Mouse (Mus musculus): ENCODE measurements at regions not wholly inside any gene's neighbourhood (a gene's known extent, or its start where the extent isn't known, plus 50 kb on each side); places are given as distances from the start of the nearest gene placed in this dataset.

DNA sequence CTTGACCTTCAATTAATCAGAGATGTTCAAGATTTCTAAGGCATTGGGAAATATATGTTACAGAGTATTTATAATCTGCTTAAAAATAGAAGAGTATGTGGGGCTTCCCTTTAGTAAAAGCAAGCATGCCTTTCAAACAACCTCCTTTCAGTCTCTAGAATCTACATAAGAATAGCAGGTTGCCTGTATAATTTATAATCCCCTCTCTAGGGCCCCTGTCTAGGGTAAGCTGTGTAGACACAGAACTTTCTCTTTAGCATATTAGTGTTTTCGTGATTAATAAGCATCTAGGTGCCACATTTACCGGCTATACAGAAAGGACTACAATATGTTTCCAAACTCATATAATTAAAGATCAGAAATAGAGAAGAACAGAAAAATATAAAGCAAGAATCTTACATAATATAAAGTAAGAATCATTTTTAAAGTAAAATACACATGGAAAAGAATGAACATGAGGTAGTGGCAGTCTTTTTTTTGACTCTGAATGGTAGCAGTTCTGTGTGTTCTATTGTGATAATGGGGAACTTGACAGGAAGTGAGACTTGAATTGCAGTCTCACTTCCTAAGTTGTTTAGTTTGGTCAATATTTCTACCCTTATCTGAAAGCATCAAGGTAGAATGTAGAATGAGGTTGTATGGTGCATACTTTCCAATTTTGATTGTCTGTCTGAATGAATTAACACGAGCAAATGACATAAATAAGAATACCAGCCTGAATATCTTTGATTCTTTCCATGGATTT is 250.8 kb downstream of the Casp12 start:
- no peak for TF ChIP-seq POLR2A (IDR thresholded peaks at IDR 0.05; ENCODE audit: borderline replicate concordance, extremely low read depth, insufficient read depth, insufficient read length)
- ATAC-seq (ENCODE audit: low FRiP score, low read depth) (no peak), DNase-seq (ENCODE audit: low spot score) (no peak)
- Histone ChIP-seq H3K4me3 (replicated peaks; ENCODE audit: low read length) (no peak overlapping the region), H3K4me2 (replicated peaks; ENCODE audit: low read depth, low read length, severe bottlenecking) (no peak overlapping the region), H3K4me1 (ENCODE audit: control insufficient read depth, insufficient read depth, low read length) (no peaks in the 10 kb centered on the region), H3K36me3 (ENCODE audit: control insufficient read depth, insufficient read depth, low read length) (no peaks in the 10 kb centered on the region), H3K27me3 (ENCODE audit: control insufficient read depth, insufficient read depth, low read length) (no peaks in the 10 kb centered on the region), H3K27ac (replicated peaks; ENCODE audit: low read depth, low read length) (no peak overlapping the region), H3K9me3 (ENCODE audit: control insufficient read depth, low read length) (no peaks in the 10 kb centered on the region), H3K9ac (ENCODE audit: low read depth, low read length, severe bottlenecking) (no peak overlapping the region)
- 85% methylated on average over 3 of the region's 3 CpGs for WGBS

DNA sequence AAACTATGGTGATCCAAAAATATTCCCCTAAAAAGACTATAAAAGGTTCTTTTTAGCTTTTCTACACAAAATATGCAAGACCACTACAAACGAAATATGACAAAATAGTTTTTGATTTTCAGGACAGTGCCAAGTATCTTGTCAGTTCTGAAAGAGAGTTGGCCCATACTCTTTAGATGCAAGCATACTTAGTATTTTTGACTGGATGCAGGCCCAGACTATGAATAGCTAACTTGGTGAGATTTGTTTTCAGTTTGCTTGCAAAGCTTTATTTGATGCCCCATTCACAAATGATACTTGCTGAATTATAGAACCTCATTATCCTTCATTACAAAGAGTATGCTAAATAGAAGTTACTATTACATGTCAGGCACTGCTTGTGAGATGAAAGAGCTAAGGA is 258.8 kb downstream of the Casp12 start:
- Histone ChIP-seq H3K9ac (ENCODE audit: low read depth, low read length, severe bottlenecking) (no peak overlapping the region), H3K27ac (replicated peaks; ENCODE audit: low read depth, low read length) (no peak overlapping the region), H3K27me3 (ENCODE audit: control insufficient read depth, insufficient read depth, low read length) (no peaks in the 10 kb centered on the region), H3K4me1 (ENCODE audit: control insufficient read depth, insufficient read depth, low read length) (no peaks in the 10 kb centered on the region), H3K9me3 (ENCODE audit: control insufficient read depth, low read length) (no peaks in the 10 kb centered on the region), H3K4me2 (replicated peaks; ENCODE audit: low read depth, low read length, severe bottlenecking) (no peak overlapping the region), H3K36me3 (ENCODE audit: control insufficient read depth, insufficient read depth, low read length) (no peaks in the 10 kb centered on the region), H3K4me3 (replicated peaks; ENCODE audit: low read length) (no peak overlapping the region)
- ATAC-seq (ENCODE audit: low FRiP score, low read depth) = no peak
- no peak for DNase-seq (ENCODE audit: low spot score)
- no peak for TF ChIP-seq POLR2A (IDR thresholded peaks at IDR 0.05; ENCODE audit: borderline replicate concordance, extremely low read depth, insufficient read depth, insufficient read length)
- 57% methylated on average over 1 of the region's 1 CpGs for WGBS

DNA sequence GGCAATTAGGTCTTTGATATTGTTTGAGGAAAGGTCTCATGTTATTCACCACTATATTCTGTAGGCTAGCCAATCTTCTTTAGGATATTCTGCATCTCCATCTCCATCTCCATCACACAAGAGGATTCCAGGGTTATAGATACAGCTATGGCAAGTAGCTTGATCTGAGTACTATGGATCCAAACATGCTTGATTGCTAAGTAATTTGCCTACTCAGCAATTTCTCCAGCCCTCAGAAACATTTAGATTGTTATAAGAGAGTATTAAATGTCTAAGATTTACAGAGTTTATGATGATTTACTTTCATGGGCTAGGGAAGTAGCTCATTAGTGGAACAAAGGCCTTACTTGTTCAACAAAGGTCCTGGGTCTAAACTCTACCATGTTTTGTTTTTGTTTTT is 259.8 kb downstream of the Casp12 start:
- ATAC-seq (ENCODE audit: low FRiP score, low read depth) = no peak
- no peaks in the 10 kb centered on the region for H3K9me3 ChIP-seq (ENCODE audit: control insufficient read depth, low read length)
- DNase-seq (ENCODE audit: low spot score) = no peak

DNA sequence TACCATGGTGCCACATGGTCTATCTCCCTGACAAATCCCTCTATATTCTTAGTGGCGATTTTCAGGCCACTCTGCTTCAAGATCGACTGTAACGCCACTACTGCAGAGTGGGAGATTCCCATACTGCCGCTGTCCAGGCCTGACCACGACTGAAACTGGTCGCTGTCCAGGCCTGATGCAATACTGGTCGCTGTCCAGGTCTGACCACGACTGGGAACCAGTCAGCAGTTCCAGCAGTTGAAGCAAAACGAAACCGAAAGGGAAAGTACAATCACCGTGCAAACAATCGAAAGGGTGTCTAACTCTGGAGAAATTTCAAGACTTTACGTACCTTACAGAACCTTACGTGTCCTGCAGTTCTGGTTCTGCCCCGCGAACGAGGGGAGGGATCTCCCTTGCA is 271.5 kb downstream of the Casp12 start:
- ATAC-seq (ENCODE audit: low FRiP score, low read depth) (no peak), DNase-seq (ENCODE audit: low spot score) (no peak)
- H3K27me3 ChIP-seq (ENCODE audit: control insufficient read depth, insufficient read depth, low read length) = no peaks in the 10 kb centered on the region
- H3K4me3 ChIP-seq (replicated peaks; ENCODE audit: low read length) = no peak overlapping the region
- H3K36me3 ChIP-seq (ENCODE audit: control insufficient read depth, insufficient read depth, low read length) = no peaks in the 10 kb centered on the region
- 90% methylated on average over 17 of the region's 17 CpGs for WGBS
- H3K9ac ChIP-seq (ENCODE audit: low read depth, low read length, severe bottlenecking) = no peak overlapping the region
- H3K9me3 ChIP-seq (ENCODE audit: control insufficient read depth, low read length) = no peaks in the 10 kb centered on the region
- TF ChIP-seq POLR2A (IDR thresholded peaks at IDR 0.05; ENCODE audit: borderline replicate concordance, extremely low read depth, insufficient read depth, insufficient read length) = no peak
- no peak overlapping the region for H3K27ac ChIP-seq (replicated peaks; ENCODE audit: low read depth, low read length)
- no peak overlapping the region for H3K4me2 ChIP-seq (replicated peaks; ENCODE audit: low read depth, low read length, severe bottlenecking)
- H3K4me1 ChIP-seq (ENCODE audit: control insufficient read depth, insufficient read depth, low read length) = no peaks in the 10 kb centered on the region

More for the DNA sequence above, 259.8 kb downstream of the Casp12 start:
- H3K36me3 ChIP-seq (ENCODE audit: control insufficient read depth, insufficient read depth, low read length) = no peaks in the 10 kb centered on the region
- no peaks in the 10 kb centered on the region for H3K27me3 ChIP-seq (ENCODE audit: control insufficient read depth, insufficient read depth, low read length)
- H3K4me1 ChIP-seq (ENCODE audit: control insufficient read depth, insufficient read depth, low read length) = no peaks in the 10 kb centered on the region
- no peak overlapping the region for H3K4me3 ChIP-seq (replicated peaks; ENCODE audit: low read length)
- no peak for TF ChIP-seq POLR2A (IDR thresholded peaks at IDR 0.05; ENCODE audit: borderline replicate concordance, extremely low read depth, insufficient read depth, insufficient read length)
- H3K9ac ChIP-seq (ENCODE audit: low read depth, low read length, severe bottlenecking) = no peak overlapping the region
- no peak overlapping the region for H3K27ac ChIP-seq (replicated peaks; ENCODE audit: low read depth, low read length)
- no peak overlapping the region for H3K4me2 ChIP-seq (replicated peaks; ENCODE audit: low read depth, low read length, severe bottlenecking)

DNA sequence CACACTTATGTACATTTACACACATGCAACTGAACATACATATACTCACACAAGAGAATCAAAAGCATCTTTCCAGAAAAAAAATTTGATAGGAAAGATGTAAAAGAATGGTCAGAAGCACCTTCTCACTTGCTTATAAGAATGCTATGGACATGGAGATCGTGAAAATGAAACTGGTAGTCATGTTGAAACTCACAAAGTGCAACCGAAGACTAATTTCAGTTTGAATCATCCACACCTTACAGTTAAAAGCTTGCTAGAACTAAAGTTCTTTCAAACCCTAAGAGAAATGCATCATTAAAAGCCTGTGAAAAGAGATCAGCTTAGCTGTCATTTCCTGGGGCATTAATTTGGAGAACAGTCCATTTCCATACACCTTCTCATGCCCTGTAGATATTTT is 278.2 kb downstream of the Casp12 start:
- Histone ChIP-seq H3K4me3 (replicated peaks; ENCODE audit: low read length) (no peak overlapping the region), H3K27me3 (ENCODE audit: control insufficient read depth, insufficient read depth, low read length) (no peaks in the 10 kb centered on the region), H3K27ac (replicated peaks; ENCODE audit: low read depth, low read length) (no peak overlapping the region), H3K36me3 (ENCODE audit: control insufficient read depth, insufficient read depth, low read length) (no peaks in the 10 kb centered on the region), H3K9me3 (ENCODE audit: control insufficient read depth, low read length) (no peaks in the 10 kb centered on the region), H3K9ac (ENCODE audit: low read depth, low read length, severe bottlenecking) (no peak overlapping the region), H3K4me1 (ENCODE audit: control insufficient read depth, insufficient read depth, low read length) (no peaks in the 10 kb centered on the region), H3K4me2 (replicated peaks; ENCODE audit: low read depth, low read length, severe bottlenecking) (no peak overlapping the region)
- no peak for DNase-seq (ENCODE audit: low spot score)
- TF ChIP-seq POLR2A (IDR thresholded peaks at IDR 0.05; ENCODE audit: borderline replicate concordance, extremely low read depth, insufficient read depth, insufficient read length) = no peak
- WGBS = 83% methylated on average over 2 of the region's 2 CpGs
- no peak for ATAC-seq (ENCODE audit: low FRiP score, low read depth)

Measured in limb, embryonic 14.5 days (tissue).